Mouse (Mus musculus) cerebellum, adult 2 months (tissue): Measurements from ENCODE around the gene Ccdc73.

Experiments
- CTCF ChIP-seq: fragments of 200-500 bp; IDR thresholded peaks from 2 replicates; pipeline ENCODE4 v1.5.1; 2011; ENCODE audit warnings: low read depth, mild to moderate bottlenecking, control low read depth, low read length, moderate library complexity, borderline replicate concordance; ENCODE audit not compliant: insufficient read depth
- POLR2A ChIP-seq: fragments of 200-500 bp; IDR thresholded peaks from 2 replicates; pipeline ENCODE4 v1.6.1; 2011; ENCODE audit warnings: low read length, control low read depth, borderline replicate concordance; ENCODE audit not compliant: insufficient read depth

GRCm38 (mm10) chr2:104878794-104879193 lies 11.2 kb downstream of the Ccdc73 start:
- TF ChIP-seq CTCF, result no peak
- no peak for TF ChIP-seq POLR2A
